Mouse (Mus musculus) ES-E14 (cell line): ENCODE results near the gene Muc3a. TPM values are rescaled to one million over a fixed set of nuclear protein-coding genes. Genes with fewer than 3 reads are reported as not detected.

Experiments used
- DNase-seq: peaks from one replicate; pipeline ENCODE4 v3.0.0-alpha.2; 2013; ENCODE audit warnings: low read depth, low spot score
- H3K27ac ChIP-seq: 2 replicates; pipeline ENCODE4 v1.5.1; 2012; ENCODE audit warnings: low read depth, mild to moderate bottlenecking, low read length, moderate library complexity, mixed read lengths; ENCODE audit not compliant: poor library complexity, insufficient read depth, severe bottlenecking
- H3K36me3 ChIP-seq: 2 replicates; pipeline ENCODE4 v1.6.1; 2012; ENCODE audit warnings: mild to moderate bottlenecking, low read length, moderate library complexity, mixed read lengths; ENCODE audit not compliant: control insufficient read depth, poor library complexity, insufficient read depth, severe bottlenecking
- H3K4me1 ChIP-seq, 2 experiments: fragments of 150-350 bp in 1 of 2; sonication (generic) in 1 of 2; 2 replicates each; pipeline ENCODE4 v1.6.1; 2012; ENCODE audit warnings: low read length in 2 of 2, mild to moderate bottlenecking in 1 of 2, mixed read lengths in 1 of 2; ENCODE audit not compliant: control insufficient read depth in 2 of 2, insufficient read depth in 2 of 2, poor library complexity in 1 of 2
- H3K4me3 ChIP-seq, 2 experiments: fragments of 150-350 bp in 1 of 2; sonication (generic) in 1 of 2; 2 replicates each; pipeline ENCODE4 v1.5.1; 2012; ENCODE audit warnings: low read length in 2 of 2, low read depth in 1 of 2, mild to moderate bottlenecking in 1 of 2, mixed read lengths in 1 of 2; ENCODE audit not compliant: insufficient read depth in 1 of 2, poor library complexity in 1 of 2, severe bottlenecking in 1 of 2
- H3K9ac ChIP-seq: 2 replicates; pipeline ENCODE4 v1.6.1; 2012; ENCODE audit warnings: low read depth, mild to moderate bottlenecking, low read length, mixed read lengths; ENCODE audit not compliant: poor library complexity, insufficient read depth, severe bottlenecking
- H3K9me3 ChIP-seq: fragments of 150-350 bp; sonication (generic); 2 replicates; pipeline ENCODE4 v1.6.1; 2012; ENCODE audit warnings: low read depth, mild to moderate bottlenecking, low read length; ENCODE audit not compliant: control insufficient read depth, insufficient read depth
- CHD2 ChIP-seq: IDR thresholded peaks from 2 replicates; pipeline ENCODE4 v1.6.1; 2014; ENCODE audit warnings: mild to moderate bottlenecking, low read depth, low read length, inconsistent platforms
- HCFC1 ChIP-seq: IDR thresholded peaks from 2 replicates; pipeline ENCODE4 v1.6.1; 2012; ENCODE audit warnings: low read length, inconsistent platforms, borderline replicate concordance; ENCODE audit not compliant: insufficient read depth
- MAFK ChIP-seq: IDR thresholded peaks from 2 replicates; pipeline ENCODE4 v1.6.1; 2014; ENCODE audit warnings: mild to moderate bottlenecking, low read depth, low read length, inconsistent platforms; ENCODE audit not compliant: insufficient read depth
- ZC3H11A ChIP-seq: IDR thresholded peaks from 2 replicates; pipeline ENCODE4 v1.6.1; 2012; ENCODE audit warnings: low read depth, mild to moderate bottlenecking, inconsistent platforms, low read length, borderline replicate concordance
- ZNF384 ChIP-seq: IDR thresholded peaks from 2 replicates; pipeline ENCODE4 v1.6.1; 2012; ENCODE audit warnings: low read depth, low read length, inconsistent platforms
- in situ Hi-C, 2 experiments: fragments of 600-800 bp; cut with MboI; formaldehyde crosslinking; loops; one replicate each; pipeline ENCODE4 v1.15.1; 2025; ENCODE audit warnings: low sequenced_read_pairs in 2 of 2, inconsistent platforms in 1 of 2; ENCODE audit not compliant: unreplicated experiment in 2 of 2
- total RNA-seq: library from RNA; depleted of rRNA; stranded (reverse); fragments of 300-350 nt; gene quantifications from 2 replicates; pipeline ENCODE4 v1.2.3, GENCODE M21; 2012

Gene Muc3a
- total RNA-seq, 1 experiment: 0.36 TPM

DNA sequence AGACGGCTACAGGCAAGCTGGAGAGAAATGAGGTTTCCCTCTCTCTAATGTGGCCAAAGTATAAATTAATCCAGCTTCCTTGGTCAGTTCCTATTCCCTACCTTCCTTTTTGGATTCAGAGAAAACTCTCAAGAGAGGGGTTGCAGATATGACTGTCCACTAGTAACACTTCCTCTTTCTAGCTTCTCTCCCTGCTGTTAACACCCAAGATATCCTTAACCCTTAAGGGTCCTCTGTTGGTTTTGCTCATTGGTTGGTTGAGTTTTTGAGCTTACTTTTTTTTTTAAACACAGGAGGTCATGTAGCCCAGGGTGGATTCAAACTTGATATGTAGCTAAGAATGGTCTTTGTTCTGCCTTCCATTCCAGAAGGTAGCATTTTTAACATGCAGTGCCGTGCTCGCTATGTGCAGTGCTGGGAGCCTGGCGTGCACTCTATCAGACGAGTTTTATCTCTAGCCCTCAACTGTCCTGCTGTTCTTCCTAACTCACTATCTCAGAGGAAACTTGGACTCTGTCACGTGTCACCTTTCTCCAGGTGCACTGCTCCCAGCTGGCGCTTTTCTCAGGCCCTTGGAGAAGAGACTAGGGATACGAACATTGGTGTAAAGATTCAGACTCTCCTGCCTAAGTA, 17.6 kb downstream of the Muc3a start:
- Histone ChIP-seq H3K27ac (no peak overlapping the region), H3K9ac (no peak overlapping the region), H3K36me3 (no peaks in the 10 kb centered on the region), H3K4me1 (peaks cover 0 to 4% of the 10 kb centered on the region in 2 experiments; a peak in 1 of 4 replicates), H3K9me3 (no peaks in the 10 kb centered on the region), H3K4me3 (no peak overlapping the region)
- in situ Hi-C loops: no loop called here
- no peak for TF ChIP-seq MAFK
- no peak for TF ChIP-seq CHD2
- TF ChIP-seq ZNF384: no peak
- no peak for TF ChIP-seq HCFC1
- TF ChIP-seq ZC3H11A: no peak
- no peak for DNase-seq

DNA sequence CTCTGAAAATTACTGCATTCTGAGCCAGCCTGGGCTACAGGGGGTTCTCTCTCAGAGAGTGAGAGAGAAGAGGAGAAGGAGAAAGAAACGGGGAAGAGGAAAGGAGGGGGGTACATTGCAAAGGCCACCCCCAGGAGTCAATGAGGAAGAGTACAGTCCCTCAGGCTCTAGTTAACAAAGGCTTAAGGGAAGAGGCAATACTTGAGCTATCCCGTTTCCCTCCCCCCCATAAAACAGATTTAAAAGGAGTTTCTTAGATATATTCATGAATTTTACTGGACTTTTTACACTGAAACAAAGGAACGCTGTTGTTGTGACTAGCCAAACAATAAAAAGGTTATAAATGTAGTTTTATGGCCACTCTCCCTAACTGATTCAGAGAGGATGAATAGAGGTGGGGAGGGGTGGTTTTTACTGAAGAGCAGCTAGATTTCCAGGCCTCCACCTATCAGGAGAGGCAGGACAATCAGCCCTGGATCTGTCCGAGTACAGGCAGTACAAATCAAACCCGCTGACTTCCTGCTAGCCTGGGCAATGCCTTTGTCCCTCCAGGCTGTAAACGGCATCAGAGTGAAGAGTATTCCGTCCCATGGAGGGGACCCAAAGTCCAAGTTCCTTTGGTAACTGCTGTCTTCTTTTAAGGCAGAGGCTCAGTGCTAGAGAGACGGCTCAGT, 18.8 kb downstream of the Muc3a start:
- no peak for DNase-seq
- in situ Hi-C loops: no loop called here

DNA sequence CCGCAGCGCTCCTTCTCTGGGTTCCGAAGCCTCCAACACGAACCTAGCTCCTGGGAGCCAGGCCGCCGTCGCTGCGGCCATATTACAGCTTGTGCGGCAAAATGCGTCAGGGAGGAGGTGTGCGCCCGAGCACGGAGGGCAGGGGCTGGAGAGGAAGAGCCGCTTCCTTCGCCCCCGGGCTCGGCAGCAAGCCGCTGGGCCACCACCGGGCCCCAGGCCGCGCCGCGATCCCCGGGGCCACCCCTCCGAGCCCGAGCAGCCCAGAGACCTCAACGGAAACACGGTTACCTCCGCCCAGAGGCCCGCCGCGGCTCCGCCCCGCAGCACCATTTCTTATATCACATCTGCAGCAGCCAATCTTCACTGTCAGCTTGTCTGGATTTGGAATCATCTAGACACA, 22.9 kb downstream of the Muc3a start:
- Histone ChIP-seq H3K27ac (no peak overlapping the region), H3K9me3 (no peaks in the 10 kb centered on the region), H3K4me3 (peak overlapping the region; percentile 66 to 74), H3K9ac (peak overlapping the region; percentile 68), H3K4me1 (peaks cover 0 to 4% of the 10 kb centered on the region in 2 experiments; a peak in 1 of 4 replicates), H3K36me3 (no peaks in the 10 kb centered on the region)
- DNase-seq: no peak
- TF ChIP-seq ZNF384 (no peak), MAFK (no peak), CHD2 (no peak), ZC3H11A (no peak)
- in situ Hi-C loops: no loop called here

More for the DNA sequence above, 18.8 kb downstream of the Muc3a start:
- no peak for TF ChIP-seq ZNF384
- no peaks in the 10 kb centered on the region for H3K36me3 ChIP-seq
- H3K4me3 ChIP-seq: no peak overlapping the region
- no peak overlapping the region for H3K27ac ChIP-seq
- no peak overlapping the region for H3K9ac ChIP-seq
- H3K9me3 ChIP-seq: no peaks in the 10 kb centered on the region
- peaks cover 0 to 4% of the 10 kb centered on the region in 2 experiments; a peak in 1 of 4 replicates for H3K4me1 ChIP-seq

DNA sequence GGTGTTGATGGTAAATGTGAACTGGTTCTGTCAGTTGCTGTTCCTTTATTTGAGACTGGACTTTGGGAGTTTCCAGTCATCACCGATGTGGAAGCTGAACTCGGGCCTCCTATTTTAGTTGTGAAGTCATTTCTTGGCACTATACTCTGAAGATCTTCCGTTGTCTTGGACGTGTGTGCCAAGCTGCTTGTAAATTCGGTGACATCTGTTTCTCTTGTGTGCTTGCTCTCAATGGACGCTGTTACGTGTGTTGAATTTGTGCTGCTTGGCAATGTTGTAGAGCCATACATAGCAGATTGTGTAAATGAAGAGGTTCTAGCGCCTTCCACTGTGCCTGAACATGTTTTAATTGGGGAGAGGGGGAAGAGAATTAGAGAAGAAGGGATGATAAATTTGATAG, 26.8 kb downstream of the Muc3a start:
- Histone ChIP-seq H3K4me1 (no peaks in the 10 kb centered on the region), H3K9ac (no peak overlapping the region), H3K9me3 (no peaks in the 10 kb centered on the region), H3K27ac (no peak overlapping the region), H3K4me3 (no peak overlapping the region), H3K36me3 (no peaks in the 10 kb centered on the region)
- TF ChIP-seq ZC3H11A (no peak), ZNF384 (no peak), CHD2 (no peak), HCFC1 (no peak), MAFK (no peak)
- no peak for DNase-seq
- in situ Hi-C loops: no loop called here
